Mouse (Mus musculus) kidney, adult 8-10 months (tissue): ENCODE measurements at regions not wholly inside any gene's neighbourhood (a gene's known extent, or its start where the extent isn't known, plus 50 kb on each side); places are given as distances from the start of the nearest gene placed in this dataset.

Experiments used
- DNase-seq, 2 experiments: peaks; one replicate each; pipeline ENCODE4 v3.0.0; 2022

GRCm38 (mm10) chr1:113823493-113823892 lies 1861.1 kb upstream of the Cntnap5a start:
- DNase-seq = peak; percentile 2 to 4

GRCm38 (mm10) chr1:113852481-113852880 lies 1832.1 kb upstream of the Cntnap5a start:
- no peak for DNase-seq
